Mouse (Mus musculus): ENCODE data around the gene Gm42715. TPM values are rescaled to one million over a fixed set of nuclear protein-coding genes. Genes with fewer than 3 reads are reported as not detected.

The Gm42715 gene
- total and polyA plus RNA-seq, 3 experiments = 4.5 to 72.9 (median 23.1) TPM

- Histone ChIP-seq H3K9me3 (replicated peaks) (peaks cover 4% of the 10 kb centered on the region), H3K4me1 (ENCODE audit: insufficient read depth, low read depth, low read length) (peaks cover 47% of the 10 kb centered on the region), H3K36me3 (replicated peaks) (peaks cover 53% of the 10 kb centered on the region), H3K27me3 (ENCODE audit: insufficient read depth, low read length) (no peaks in the 10 kb centered on the region), H3K4me3 (ENCODE audit: low read depth, low read length) (no peak overlapping the region)
- TF ChIP-seq GATA2 (IDR thresholded peaks at IDR 0.05; ENCODE audit: borderline replicate concordance, low read depth, low read length) (no peak), GATA1 (IDR thresholded peaks at IDR 0.05; ENCODE audit: borderline replicate concordance, low read length) (no peak), TAL1 (conservative IDR thresholded peaks at IDR 0.05; ENCODE audit: low read depth, low read length) (no peak), POLR2AphosphoS5 (IDR thresholded peaks at IDR 0.05; ENCODE audit: insufficient replicate concordance, low read depth, low read length) (no peak), CTCF (IDR thresholded peaks at IDR 0.05; ENCODE audit: low read depth, low read length) (no peak)
- no peak for DNase-seq (ENCODE audit: low spot score)
- ATAC-seq (ENCODE audit: extremely low read depth, insufficient number of reproducible peaks, low FRiP score, poor library complexity, severe bottlenecking) = no peak
These were observed 45.7 kb upstream of the Gm42715 start for GRCm38 (mm10) chr7:127473705-127474104.

DNA sequence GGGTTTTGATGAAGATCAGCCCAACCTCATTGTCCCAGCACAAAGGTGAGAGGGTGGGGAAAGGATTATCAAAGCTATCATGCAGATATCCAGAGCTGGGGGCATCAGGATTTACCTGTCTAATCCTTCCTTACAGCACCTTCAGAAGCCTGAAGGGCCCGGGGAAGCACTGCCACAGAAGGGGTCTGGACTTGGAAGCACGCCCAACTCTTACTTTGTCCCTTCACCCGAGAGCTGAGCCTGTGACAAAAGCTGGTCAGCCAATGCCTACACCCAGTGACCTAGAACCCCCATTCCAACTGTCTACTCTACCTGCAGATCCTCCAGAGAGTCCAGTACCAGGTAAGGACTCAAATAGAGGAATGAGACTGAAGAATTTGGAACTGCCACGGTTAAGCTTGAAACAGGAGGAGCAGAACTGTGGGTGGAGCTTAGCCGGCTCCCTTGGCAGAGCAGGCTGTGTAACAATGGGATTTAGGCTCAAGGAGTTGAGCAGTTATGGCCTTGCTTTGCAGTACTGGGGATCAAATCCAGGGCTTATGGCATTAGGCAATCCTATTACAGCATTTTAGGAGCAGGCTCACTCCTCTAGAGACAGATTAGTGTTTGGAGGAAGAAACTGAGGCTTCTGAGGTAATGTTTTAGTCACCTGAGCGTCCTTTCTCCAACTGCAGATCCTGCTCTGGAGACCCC lies 44.9 kb upstream of the Gm42715 start:
- no peak for TF ChIP-seq GATA2 (IDR thresholded peaks at IDR 0.05; ENCODE audit: borderline replicate concordance, low read depth, low read length)
- no peak for TF ChIP-seq CTCF (IDR thresholded peaks at IDR 0.05; ENCODE audit: low read depth, low read length)
- no peak for TF ChIP-seq TAL1 (conservative IDR thresholded peaks at IDR 0.05; ENCODE audit: low read depth, low read length)
- no peak for TF ChIP-seq GATA1 (IDR thresholded peaks at IDR 0.05; ENCODE audit: borderline replicate concordance, low read length)
- no peak for TF ChIP-seq POLR2AphosphoS5 (IDR thresholded peaks at IDR 0.05; ENCODE audit: insufficient replicate concordance, low read depth, low read length)
- DNase-seq (ENCODE audit: low spot score) (no peak), ATAC-seq (ENCODE audit: extremely low read depth, insufficient number of reproducible peaks, low FRiP score, poor library complexity, severe bottlenecking) (no peak)
- H3K4me3 ChIP-seq (ENCODE audit: low read depth, low read length) = no peak overlapping the region
- H3K4me1 ChIP-seq (ENCODE audit: insufficient read depth, low read depth, low read length) = peaks cover 50% of the 10 kb centered on the region
- H3K9me3 ChIP-seq (replicated peaks) = no peaks in the 10 kb centered on the region
- peaks cover 51% of the 10 kb centered on the region for H3K36me3 ChIP-seq (replicated peaks)
- H3K27me3 ChIP-seq (ENCODE audit: insufficient read depth, low read length) = no peaks in the 10 kb centered on the region

DNA sequence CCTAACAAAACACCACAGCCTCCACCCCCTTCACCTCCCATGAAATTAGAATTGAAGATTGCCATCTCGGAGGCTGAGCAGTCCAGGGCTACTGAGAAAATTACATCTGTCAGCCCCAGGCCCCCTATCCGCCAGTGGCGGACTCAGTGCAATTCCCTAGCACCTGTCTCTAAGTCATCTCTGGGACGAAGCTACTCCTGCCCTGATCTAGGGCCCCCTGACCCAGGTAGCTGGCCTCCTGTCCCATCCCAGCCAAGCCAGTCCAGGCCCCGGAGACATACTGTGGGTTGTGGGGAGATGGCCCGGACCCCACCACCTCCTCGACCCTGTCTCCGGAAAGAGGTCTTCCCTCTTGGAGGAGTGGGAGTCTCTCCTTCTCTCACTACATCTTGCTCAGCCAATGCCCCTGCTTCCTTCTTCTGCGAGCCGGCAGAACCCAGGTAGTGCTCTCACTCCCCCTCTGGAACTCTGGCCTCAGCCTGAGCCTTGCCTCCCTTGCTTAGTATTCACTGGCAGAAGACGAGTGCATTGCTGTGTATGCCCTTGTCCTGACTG lies 44.1 kb upstream of the Gm42715 start:
- H3K9me3 ChIP-seq (replicated peaks) = no peaks in the 10 kb centered on the region
- H3K36me3 ChIP-seq (replicated peaks) = peaks cover 58% of the 10 kb centered on the region
- no peaks in the 10 kb centered on the region for H3K27me3 ChIP-seq (ENCODE audit: insufficient read depth, low read length)
- TF ChIP-seq POLR2AphosphoS5 (IDR thresholded peaks at IDR 0.05; ENCODE audit: insufficient replicate concordance, low read depth, low read length) = no peak
- TF ChIP-seq GATA1 (IDR thresholded peaks at IDR 0.05; ENCODE audit: borderline replicate concordance, low read length) = no peak
- TF ChIP-seq CTCF (IDR thresholded peaks at IDR 0.05; ENCODE audit: low read depth, low read length) = no peak
- TF ChIP-seq GATA2 (IDR thresholded peaks at IDR 0.05; ENCODE audit: borderline replicate concordance, low read depth, low read length) = no peak
- TF ChIP-seq TAL1 (conservative IDR thresholded peaks at IDR 0.05; ENCODE audit: low read depth, low read length) = no peak
- ATAC-seq (ENCODE audit: extremely low read depth, insufficient number of reproducible peaks, low FRiP score, poor library complexity, severe bottlenecking) = no peak
- no peak overlapping the region for H3K4me3 ChIP-seq (ENCODE audit: low read depth, low read length)
- H3K4me1 ChIP-seq (ENCODE audit: insufficient read depth, low read depth, low read length) = peaks cover 53% of the 10 kb centered on the region
- DNase-seq (ENCODE audit: low spot score) = no peak

- Histone ChIP-seq H3K4me1 (ENCODE audit: insufficient read depth, low read depth, low read length) (peaks cover 64% of the 10 kb centered on the region), H3K4me3 (ENCODE audit: low read depth, low read length) (peak overlapping the region; percentile 44; the same call in 1 of the 2 replicates), H3K27me3 (ENCODE audit: insufficient read depth, low read length) (no peaks in the 10 kb centered on the region), H3K36me3 (replicated peaks) (peaks cover 69% of the 10 kb centered on the region), H3K9me3 (replicated peaks) (no peaks in the 10 kb centered on the region)
- TF ChIP-seq TAL1 (conservative IDR thresholded peaks at IDR 0.05; ENCODE audit: low read depth, low read length) (no peak), GATA2 (IDR thresholded peaks at IDR 0.05; ENCODE audit: borderline replicate concordance, low read depth, low read length) (no peak), POLR2AphosphoS5 (IDR thresholded peaks at IDR 0.05; ENCODE audit: insufficient replicate concordance, low read depth, low read length) (no peak), GATA1 (IDR thresholded peaks at IDR 0.05; ENCODE audit: borderline replicate concordance, low read length) (no peak), CTCF (IDR thresholded peaks at IDR 0.05; ENCODE audit: low read depth, low read length) (no peak)
- no peak for ATAC-seq (ENCODE audit: extremely low read depth, insufficient number of reproducible peaks, low FRiP score, poor library complexity, severe bottlenecking)
- no peak for DNase-seq (ENCODE audit: low spot score)
These were observed 43.0 kb upstream of the Gm42715 start for GRCm38 (mm10) chr7:127476336-127476735.

DNA sequence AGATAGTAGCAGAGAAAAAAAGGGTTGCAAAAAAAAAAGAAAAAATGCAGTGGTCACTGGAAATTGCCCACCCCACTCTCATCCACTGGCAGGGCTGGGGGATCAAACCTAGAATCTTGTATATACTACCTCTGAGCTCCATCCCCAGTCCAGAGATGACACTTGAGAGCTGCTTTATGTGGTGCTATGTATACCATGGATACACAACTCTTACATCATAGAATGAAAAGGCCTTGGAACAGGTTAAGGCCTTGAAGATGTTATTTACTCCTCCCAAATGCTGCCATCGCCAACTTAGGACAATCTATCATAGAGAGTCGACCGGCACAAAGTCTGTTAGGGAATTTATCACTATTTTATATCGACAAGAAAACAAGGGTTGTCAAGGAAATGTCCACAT lies 42.5 kb upstream of the Gm42715 start:
- H3K27me3 ChIP-seq (ENCODE audit: insufficient read depth, low read length) = no peaks in the 10 kb centered on the region
- H3K36me3 ChIP-seq (replicated peaks) = peaks cover 74% of the 10 kb centered on the region
- H3K4me1 ChIP-seq (ENCODE audit: insufficient read depth, low read depth, low read length) = peaks cover 66% of the 10 kb centered on the region
- ATAC-seq (ENCODE audit: extremely low read depth, insufficient number of reproducible peaks, low FRiP score, poor library complexity, severe bottlenecking) (no peak), DNase-seq (ENCODE audit: low spot score) (no peak)
- TF ChIP-seq TAL1 (conservative IDR thresholded peaks at IDR 0.05; ENCODE audit: low read depth, low read length) (no peak), GATA1 (IDR thresholded peaks at IDR 0.05; ENCODE audit: borderline replicate concordance, low read length) (no peak)
- H3K9me3 ChIP-seq (replicated peaks) = no peaks in the 10 kb centered on the region
- peak overlapping the region; percentile 94 for H3K4me3 ChIP-seq (ENCODE audit: low read depth, low read length)

- ATAC-seq (ENCODE audit: extremely low read depth, insufficient number of reproducible peaks, low FRiP score, poor library complexity, severe bottlenecking) (peak; percentile 89), DNase-seq (ENCODE audit: low spot score) (peak; percentile 91)
- Histone ChIP-seq H3K4me3 (ENCODE audit: low read depth, low read length) (peak overlapping the region; percentile 94), H3K36me3 (replicated peaks) (peaks cover 79% of the 10 kb centered on the region), H3K4me1 (ENCODE audit: insufficient read depth, low read depth, low read length) (peaks cover 66% of the 10 kb centered on the region), H3K9me3 (replicated peaks) (no peaks in the 10 kb centered on the region), H3K27me3 (ENCODE audit: insufficient read depth, low read length) (no peaks in the 10 kb centered on the region)
- TF ChIP-seq POLR2AphosphoS5 (IDR thresholded peaks at IDR 0.05; ENCODE audit: insufficient replicate concordance, low read depth, low read length) (peak; percentile 22; the same call in 1 of the 2 replicates), GATA1 (IDR thresholded peaks at IDR 0.05; ENCODE audit: borderline replicate concordance, low read length) (no peak), GATA2 (IDR thresholded peaks at IDR 0.05; ENCODE audit: borderline replicate concordance, low read depth, low read length) (no peak), CTCF (IDR thresholded peaks at IDR 0.05; ENCODE audit: low read depth, low read length) (no peak)
These were observed 41.4 kb upstream of the Gm42715 start for GRCm38 (mm10) chr7:127477687-127478634.
